Mouse (Mus musculus) liver, embryonic 16.5 days (tissue): Measurements from ENCODE around the gene Tbk1. TPM values are rescaled to one million over a fixed set of nuclear protein-coding genes. Genes with fewer than 3 reads are reported as not detected.

ENCODE experiments used
- ATAC-seq: fragments of 200-750 bp; cut with Nextera tagmentation; 2 replicates; pipeline ENCODE4 v1.8.0; 2017; ENCODE audit warnings: low read depth, mild to moderate bottlenecking, moderate number of reproducible peaks, moderate library complexity
- H3K27ac ChIP-seq: fragments of 300-500 bp; sonication (generic); 2 replicates; pipeline ENCODE4 v1.5.1; 2014; ENCODE audit warnings: mild to moderate bottlenecking, low read length
- H3K27me3 ChIP-seq: fragments of 300-500 bp; sonication (generic); 2 replicates; pipeline ENCODE4 v1.6.1; 2014; ENCODE audit warnings: low read depth, low read length, mixed read lengths; ENCODE audit not compliant: control insufficient read depth, insufficient read depth
- H3K36me3 ChIP-seq: fragments of 300-500 bp; sonication (generic); 2 replicates; pipeline ENCODE4 v1.6.1; 2014; ENCODE audit warnings: mild to moderate bottlenecking; ENCODE audit not compliant: control insufficient read depth, insufficient read depth
- H3K4me1 ChIP-seq: fragments of 300-500 bp; sonication (generic); 2 replicates; pipeline ENCODE4 v1.6.1; 2014; ENCODE audit warnings: low read depth, low read length, mixed read lengths; ENCODE audit not compliant: control insufficient read depth
- H3K4me2 ChIP-seq: fragments of 300-500 bp; sonication (generic); 2 replicates; pipeline ENCODE4 v1.6.1; 2014; ENCODE audit warnings: low read depth, low read length, mixed read lengths
- H3K4me3 ChIP-seq: fragments of 300-500 bp; sonication (generic); 2 replicates; pipeline ENCODE4 v1.5.1; 2014; ENCODE audit warnings: low read depth, mild to moderate bottlenecking, low read length
- H3K9ac ChIP-seq: fragments of 300-500 bp; sonication (generic); 2 replicates; pipeline ENCODE4 v1.6.1; 2014; ENCODE audit warnings: low read depth, low read length
- H3K9me3 ChIP-seq: fragments of 300-500 bp; sonication (generic); replicated peaks from 2 replicates; pipeline ENCODE4 v1.6.1; 2016; ENCODE audit warnings: low read length; ENCODE audit not compliant: control insufficient read depth
- WGBS: fragments of 180-500 bp; shearing (Covaris S2); extraction: QIAGEN DNeasy Blood & Tissue Kit; methylation state at CpG from one replicate; pipeline ENCODE4 v1.1.7; 2014; ENCODE audit not compliant: insufficient replicate concordance; 5-methylcytosine and 5-hydroxymethylcytosine counted together
- microRNA-seq: library from miRNA; unstranded; fragments of <30 nt; microRNA quantifications from one replicate; pipeline ENCODE4, GENCODE M21; 2016
- polyA plus RNA-seq: library from polyadenylated mRNA; unstranded; fragments of >200 nt; fragmentation: Nextera tagmentation; extraction: Ambion mirVana; gene quantifications from 2 replicates; pipeline ENCODE4 v1.2.1, GENCODE M21; 2015

Gene Tbk1
- polyA plus RNA-seq, 1 experiment from 2014 or later: 19.8 TPM

GRCm38 (mm10) chr10:121500034-121500433 lies 86.6 kb downstream of the Tbk1 start:
- no peak overlapping the region for H3K4me2 ChIP-seq
- ATAC-seq: peak; percentile 70
- WGBS: 63% methylated on average over 5 of the region's 5 CpGs
- H3K27me3 ChIP-seq: no peaks in the 10 kb centered on the region
- no peak overlapping the region for H3K4me3 ChIP-seq
- no peaks in the 10 kb centered on the region for H3K36me3 ChIP-seq
- no peak overlapping the region for H3K9ac ChIP-seq
- peak overlapping the region; percentile 72 for H3K27ac ChIP-seq
- no peaks in the 10 kb centered on the region for H3K9me3 ChIP-seq
- peaks cover 27% of the 10 kb centered on the region for H3K4me1 ChIP-seq

- H3K27ac ChIP-seq: peak overlapping the region; percentile 68
- H3K4me2 ChIP-seq: no peak overlapping the region
- no peak overlapping the region for H3K4me3 ChIP-seq
- H3K9me3 ChIP-seq: no peaks in the 10 kb centered on the region
- H3K9ac ChIP-seq: no peak overlapping the region
- no peaks in the 10 kb centered on the region for H3K27me3 ChIP-seq
- peaks cover 29% of the 10 kb centered on the region for H3K4me1 ChIP-seq
- 35% methylated on average over 2 of the region's 2 CpGs for WGBS
- no peak for ATAC-seq
- no peaks in the 10 kb centered on the region for H3K36me3 ChIP-seq
Measured at GRCm38 (mm10) chr10:121499063-121499462, 87.5 kb downstream of the Tbk1 start.

DNA sequence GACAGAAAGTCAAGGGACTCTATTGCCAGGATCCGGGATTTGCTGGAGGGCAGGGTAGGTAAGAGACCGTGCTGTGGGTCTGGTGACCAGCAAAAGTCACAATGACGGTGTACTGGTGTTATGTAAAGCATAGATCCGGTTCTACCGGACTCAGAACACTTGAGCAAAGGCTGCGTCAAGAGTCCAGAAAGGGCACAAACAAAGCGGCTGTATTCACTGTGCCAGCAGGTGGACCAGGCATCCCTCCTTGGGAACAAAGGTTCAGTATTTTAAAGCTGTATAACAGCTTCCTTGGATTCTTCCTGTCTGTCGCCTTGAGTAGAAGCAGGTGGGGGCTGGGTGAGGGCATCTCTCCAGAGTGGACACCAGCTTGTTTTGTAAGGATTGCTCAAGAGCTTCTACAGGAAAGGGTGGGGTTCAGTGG lies 88.1 kb downstream of the Tbk1 start:
- WGBS: 40% methylated on average over 8 of the region's 8 CpGs

GRCm38 (mm10) chr10:121497968-121498367 lies 88.6 kb downstream of the Tbk1 start:
- Histone ChIP-seq H3K36me3 (no peaks in the 10 kb centered on the region), H3K9me3 (no peaks in the 10 kb centered on the region), H3K27ac (peak overlapping the region; percentile 59), H3K4me3 (no peak overlapping the region), H3K4me1 (peaks cover 40% of the 10 kb centered on the region), H3K4me2 (peak overlapping the region; percentile 35; the same call in 1 of the 2 replicates), H3K27me3 (no peaks in the 10 kb centered on the region), H3K9ac (no peak overlapping the region)
- ATAC-seq: no peak
- WGBS: 28% methylated on average over 7 of the region's 7 CpGs

More for the DNA sequence above, 88.1 kb downstream of the Tbk1 start:
- H3K4me2 ChIP-seq: peak overlapping the region; percentile 35; the same call in 1 of the 2 replicates
- H3K4me3 ChIP-seq: no peak overlapping the region
- H3K9ac ChIP-seq: no peak overlapping the region
- ATAC-seq: peak; percentile 49
- H3K9me3 ChIP-seq: no peaks in the 10 kb centered on the region
- peak overlapping the region; percentile 59 for H3K27ac ChIP-seq
- no peaks in the 10 kb centered on the region for H3K36me3 ChIP-seq
- H3K4me1 ChIP-seq: peaks cover 35% of the 10 kb centered on the region
- H3K27me3 ChIP-seq: no peaks in the 10 kb centered on the region

DNA sequence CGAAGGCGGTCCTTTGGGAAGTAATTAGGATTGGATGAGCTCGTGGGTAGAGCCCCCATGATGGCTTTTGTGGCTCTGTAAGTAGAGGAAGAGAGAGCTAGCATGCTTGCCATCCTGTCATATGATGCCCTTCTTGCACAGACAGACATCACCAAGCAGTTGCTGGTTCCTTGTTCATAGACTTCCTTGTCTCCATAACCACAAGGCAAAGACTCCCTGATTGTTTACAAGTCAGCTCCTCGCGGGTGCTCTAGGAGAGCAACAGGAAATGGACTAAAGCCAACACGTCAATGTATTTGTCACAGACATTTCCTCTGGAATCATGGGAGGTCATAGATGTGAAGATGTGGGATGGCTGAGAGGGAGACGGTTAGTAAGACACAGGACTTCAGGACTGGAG lies 90.0 kb downstream of the Tbk1 start:
- no peak for ATAC-seq
- 43% methylated on average over 7 of the region's 7 CpGs for WGBS
- H3K9me3 ChIP-seq: no peaks in the 10 kb centered on the region
- no peak overlapping the region for H3K4me2 ChIP-seq
- H3K36me3 ChIP-seq: no peaks in the 10 kb centered on the region
- no peak overlapping the region for H3K27ac ChIP-seq
- H3K4me3 ChIP-seq: no peak overlapping the region
- no peak overlapping the region for H3K9ac ChIP-seq
- no peaks in the 10 kb centered on the region for H3K27me3 ChIP-seq
- peaks cover 50% of the 10 kb centered on the region for H3K4me1 ChIP-seq

Small RNA genes lying within 50 kb of the gene (microRNA-seq; reads per million reads assigned to microRNA genes)
- gene Gm24330: not detected

Other genes starting within 250 kb of the Tbk1 start
- 0.48 and 0.61 TPM in 2 replicates for gene Tbc1d30, start 235.5 kb downstream of the Tbk1 start, polyA plus RNA-seq
- gene Gns, start 221.7 kb downstream of the Tbk1 start, polyA plus RNA-seq: 18.7 and 22.3 TPM in 2 replicates
- 12.1 and 13.3 TPM in 2 replicates for gene Rassf3, start 110.4 kb downstream of the Tbk1 start, polyA plus RNA-seq
- gene Xpot, start 39.5 kb upstream of the Tbk1 start, polyA plus RNA-seq: 24.1 and 26.4 TPM in 2 replicates
- gene D930020B18Rik, start 54.8 kb upstream of the Tbk1 start, polyA plus RNA-seq: 0.04 TPM in 1 of 2 replicates, not detected in the other
- gene BC048403, start 153.2 kb upstream of the Tbk1 start, polyA plus RNA-seq: 1.3 TPM in 2 replicates